Mouse (Mus musculus) forebrain, embryonic 15.5 days (tissue): ENCODE measurements at regions not wholly inside any gene's neighbourhood (a gene's known extent, or its start where the extent isn't known, plus 50 kb on each side); places are given as distances from the start of the nearest gene placed in this dataset.

ENCODE experiments used
- ATAC-seq: fragments of 200-750 bp; cut with Nextera tagmentation; replicated peaks from 2 replicates; pipeline ENCODE4 v1.8.0; 2017; ENCODE audit warnings: mild to moderate bottlenecking, moderate TSS enrichment, moderate library complexity
- H3K27ac ChIP-seq: fragments of 300-500 bp; sonication (generic); replicated peaks from 2 replicates; pipeline ENCODE4 v1.5.1; 2015; ENCODE audit warnings: mild to moderate bottlenecking, inconsistent platforms
- H3K27me3 ChIP-seq: fragments of 300-500 bp; sonication (generic); 2 replicates; pipeline ENCODE4 v1.6.1; 2015; ENCODE audit warnings: inconsistent platforms
- H3K36me3 ChIP-seq: fragments of 300-500 bp; sonication (generic); 2 replicates; pipeline ENCODE4 v1.6.1; 2015; ENCODE audit warnings: mild to moderate bottlenecking, inconsistent platforms
- H3K4me1 ChIP-seq: fragments of 300-500 bp; sonication (generic); 2 replicates; pipeline ENCODE4 v1.6.1; 2015; ENCODE audit warnings: inconsistent platforms
- H3K4me2 ChIP-seq: fragments of 300-500 bp; sonication (generic); replicated peaks from 2 replicates; pipeline ENCODE4 v1.6.1; 2015; ENCODE audit warnings: mild to moderate bottlenecking, inconsistent platforms
- H3K4me3 ChIP-seq: fragments of 300-500 bp; sonication (generic); 2 replicates; pipeline ENCODE4 v1.5.1; 2015; ENCODE audit warnings: mild to moderate bottlenecking, inconsistent platforms
- H3K9ac ChIP-seq: fragments of 300-500 bp; sonication (generic); replicated peaks from 2 replicates; pipeline ENCODE4 v1.6.1; 2015; ENCODE audit warnings: mild to moderate bottlenecking, inconsistent platforms
- H3K9me3 ChIP-seq: fragments of 300-500 bp; sonication (generic); 2 replicates; pipeline ENCODE4 v1.6.1; 2016; ENCODE audit warnings: inconsistent platforms
- WGBS: fragments of 180-500 bp; shearing (Covaris S2); methylation state at CpG from one replicate; pipeline ENCODE4 v1.1.7; 2015; ENCODE audit warnings: mixed read lengths; 5-methylcytosine and 5-hydroxymethylcytosine counted together

DNA sequence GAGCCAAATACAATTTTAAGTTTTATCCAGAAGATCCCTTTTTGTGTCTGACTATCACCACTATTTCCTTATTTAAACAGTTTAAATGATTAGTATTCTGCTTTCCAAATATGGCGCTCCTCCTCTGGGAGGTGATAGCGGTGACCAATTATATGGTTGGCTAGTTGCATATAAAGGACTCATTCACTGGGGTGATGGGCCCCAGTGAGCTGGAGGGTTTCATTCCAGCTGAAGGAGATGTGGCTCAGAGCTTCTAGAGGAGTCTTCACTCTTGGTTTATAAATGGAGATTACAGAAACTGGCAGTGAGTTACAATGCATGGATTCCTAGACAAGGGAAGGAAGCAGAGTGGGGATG lies 50.7 kb upstream of the Gm7361 start:
- Histone ChIP-seq H3K4me1 (peaks cover 8% of the 10 kb centered on the region), H3K27ac (no peak overlapping the region), H3K9me3 (no peaks in the 10 kb centered on the region), H3K4me3 (no peak overlapping the region), H3K9ac (no peak overlapping the region), H3K4me2 (no peak overlapping the region), H3K27me3 (no peaks in the 10 kb centered on the region), H3K36me3 (no peaks in the 10 kb centered on the region)
- ATAC-seq: no peak
- 7% methylated on average over 2 of the region's 2 CpGs for WGBS

DNA sequence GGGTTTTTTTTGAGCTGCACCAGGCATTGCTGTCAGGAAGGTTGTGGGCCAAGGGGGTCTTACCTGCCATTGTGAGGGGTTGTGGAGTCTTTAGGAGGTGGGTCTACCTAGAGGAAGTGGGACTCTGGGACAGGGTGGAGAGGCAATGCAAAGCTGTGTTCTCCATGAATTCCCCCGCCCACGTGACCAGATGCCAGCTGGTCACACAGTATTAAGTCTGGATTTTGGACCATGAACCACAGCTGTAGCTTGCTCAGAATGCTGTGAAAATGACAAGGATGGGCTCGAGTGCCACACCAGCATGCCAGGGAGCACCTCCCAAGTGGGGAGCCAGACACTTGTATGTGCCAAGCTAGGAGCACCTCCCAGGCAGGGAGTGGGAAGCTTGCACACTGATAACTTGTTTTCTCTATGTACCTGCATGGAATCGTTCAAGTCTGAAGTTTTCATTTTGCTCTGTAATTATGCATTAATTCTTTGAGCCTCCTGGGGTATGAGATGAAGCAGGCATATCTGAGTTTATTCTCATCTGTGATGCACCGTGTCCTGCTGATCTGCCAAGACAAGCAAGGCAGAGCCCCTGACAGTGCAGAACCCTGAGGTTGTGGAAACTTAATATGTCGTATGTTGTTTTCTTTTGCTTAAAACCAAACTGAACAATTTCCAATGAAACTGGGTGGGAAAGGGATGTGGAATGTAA lies 51.3 kb upstream of the Gm7361 start:
- Histone ChIP-seq H3K4me3 (no peak overlapping the region), H3K9me3 (no peaks in the 10 kb centered on the region), H3K27ac (no peak overlapping the region), H3K27me3 (no peaks in the 10 kb centered on the region), H3K4me2 (no peak overlapping the region), H3K4me1 (peaks cover 8% of the 10 kb centered on the region), H3K36me3 (no peaks in the 10 kb centered on the region), H3K9ac (no peak overlapping the region)
- ATAC-seq: no peak
- 63% methylated on average over 6 of the region's 6 CpGs for WGBS

DNA sequence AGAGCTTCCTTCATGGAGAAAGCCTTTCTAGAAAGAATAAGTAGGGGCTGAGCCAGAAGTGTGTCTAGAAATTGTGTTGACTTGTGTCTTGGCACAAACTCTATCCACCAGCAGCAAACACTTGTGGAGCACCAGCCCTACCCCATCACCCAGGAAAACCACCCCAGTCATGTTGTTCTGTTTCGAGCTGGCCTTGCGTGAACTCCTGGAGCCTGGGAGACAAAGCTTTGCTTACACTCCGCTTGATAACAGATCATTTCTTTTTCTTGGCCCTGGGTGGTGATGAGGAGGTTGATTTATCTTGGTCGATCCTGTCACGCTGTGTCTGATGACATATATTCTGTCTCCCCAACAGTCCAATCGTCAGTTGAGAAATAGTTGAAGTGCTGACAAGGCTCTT lies 55.0 kb upstream of the Gm7361 start:
- Histone ChIP-seq H3K36me3 (no peaks in the 10 kb centered on the region), H3K27ac (no peak overlapping the region), H3K9ac (no peak overlapping the region), H3K4me3 (no peak overlapping the region), H3K4me1 (peaks cover 4% of the 10 kb centered on the region; the same call in 1 of the 2 replicates), H3K4me2 (no peak overlapping the region), H3K27me3 (no peaks in the 10 kb centered on the region), H3K9me3 (no peaks in the 10 kb centered on the region)
- 90% methylated on average over 6 of the region's 6 CpGs for WGBS
- ATAC-seq: no peak

DNA sequence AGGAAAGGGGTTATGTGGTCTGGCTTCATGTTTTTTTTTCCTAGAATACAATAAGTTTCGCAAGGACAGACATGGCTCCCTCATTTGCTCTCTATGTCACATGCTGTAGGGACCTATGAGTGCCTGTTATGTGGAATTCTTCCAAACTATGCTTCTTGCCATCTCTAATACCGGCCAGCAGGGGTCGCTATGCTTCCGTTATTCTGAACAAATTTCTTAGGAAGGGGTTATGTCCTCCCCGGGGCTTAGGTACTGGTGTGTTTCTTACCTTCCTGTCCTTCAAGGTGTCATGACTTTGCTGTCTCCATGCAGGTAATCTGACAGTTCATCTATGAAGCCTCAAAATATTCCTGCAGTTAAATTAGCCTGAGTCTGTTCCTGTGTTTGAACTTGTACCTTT lies 68.1 kb upstream of the Gm7361 start:
- Histone ChIP-seq H3K9me3 (no peaks in the 10 kb centered on the region), H3K4me3 (no peak overlapping the region), H3K4me1 (no peaks in the 10 kb centered on the region), H3K9ac (no peak overlapping the region), H3K27me3 (no peaks in the 10 kb centered on the region), H3K27ac (no peak overlapping the region), H3K4me2 (no peak overlapping the region), H3K36me3 (no peaks in the 10 kb centered on the region)
- no peak for ATAC-seq
- 17% methylated on average over 5 of the region's 5 CpGs for WGBS

DNA sequence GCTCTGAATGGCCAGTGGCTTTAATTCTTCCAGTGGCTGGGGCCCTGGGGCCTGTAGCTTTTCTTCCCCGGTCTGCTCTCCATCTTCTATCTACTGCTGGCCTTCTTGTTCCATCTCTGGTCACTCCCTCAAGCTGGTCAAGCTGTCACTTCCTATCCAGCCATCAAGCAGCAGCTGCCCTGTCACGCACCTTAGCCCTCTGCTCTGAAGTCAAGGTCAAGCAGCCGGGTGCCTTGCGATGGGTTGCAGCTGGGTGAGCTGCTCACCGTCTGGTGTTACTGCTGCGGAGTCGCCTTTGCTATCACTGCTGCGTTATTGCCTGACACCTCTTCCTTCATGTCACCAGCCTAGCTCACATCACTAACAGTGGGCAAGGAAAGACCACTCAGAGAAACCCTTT lies 66.0 kb upstream of the Gm10220 start:
- Histone ChIP-seq H3K27me3 (no peaks in the 10 kb centered on the region), H3K4me1 (no peaks in the 10 kb centered on the region)
- 86% methylated on average over 8 of the region's 8 CpGs for WGBS

DNA sequence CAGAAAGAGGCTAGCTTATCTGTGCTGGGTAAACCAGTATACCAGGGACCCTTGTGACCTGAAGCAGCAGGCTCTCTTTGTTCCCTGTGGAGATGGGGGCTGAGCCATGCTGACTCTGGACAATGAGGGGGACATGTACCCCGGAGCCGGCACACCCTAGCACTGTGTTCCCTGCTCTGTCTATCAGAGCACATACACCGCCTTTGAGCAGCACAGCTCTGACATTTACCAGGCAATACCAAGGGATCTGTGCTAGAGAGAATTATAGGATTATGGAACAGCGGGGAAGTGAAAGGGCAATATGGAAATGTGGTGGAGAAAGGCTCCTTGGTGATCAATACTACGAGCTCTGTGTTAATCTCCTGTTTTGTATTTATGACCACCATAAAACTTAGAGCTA lies 64.2 kb upstream of the Gm10220 start:
- no peak for ATAC-seq
- no peak overlapping the region for H3K9ac ChIP-seq
- no peaks in the 10 kb centered on the region for H3K9me3 ChIP-seq
- H3K36me3 ChIP-seq: no peaks in the 10 kb centered on the region
- 14% methylated on average over 5 of the region's 5 CpGs for WGBS
- no peak overlapping the region for H3K27ac ChIP-seq
- no peaks in the 10 kb centered on the region for H3K27me3 ChIP-seq
- no peak overlapping the region for H3K4me2 ChIP-seq
- no peaks in the 10 kb centered on the region for H3K4me1 ChIP-seq
- no peak overlapping the region for H3K4me3 ChIP-seq

More for the DNA sequence above, 66.0 kb upstream of the Gm10220 start:
- H3K4me2 ChIP-seq: no peak overlapping the region
- H3K36me3 ChIP-seq: no peaks in the 10 kb centered on the region
- no peak overlapping the region for H3K9ac ChIP-seq
- no peak overlapping the region for H3K27ac ChIP-seq
- H3K9me3 ChIP-seq: no peaks in the 10 kb centered on the region
- no peak for ATAC-seq
- no peak overlapping the region for H3K4me3 ChIP-seq

DNA sequence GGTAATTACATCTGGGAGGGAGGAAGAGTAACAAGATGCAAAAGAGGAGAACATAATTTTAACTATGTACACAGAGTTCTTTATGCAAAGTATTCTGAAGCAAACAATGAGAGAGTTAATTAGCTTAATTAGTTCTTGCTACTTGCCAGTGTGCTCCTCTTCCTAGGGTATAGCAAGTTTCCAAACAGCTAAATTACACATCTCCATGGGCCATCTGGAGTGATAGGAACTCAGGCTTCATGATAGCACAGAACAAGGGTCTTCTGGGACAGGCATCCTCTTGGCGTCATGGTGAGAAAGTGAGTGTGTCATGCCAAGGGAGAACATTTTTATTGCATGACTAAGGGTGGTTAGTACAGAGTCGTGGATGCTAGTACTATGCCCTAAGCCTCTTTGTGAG lies 54.8 kb upstream of the Gm10220 start:
- Histone ChIP-seq H3K4me1 (no peaks in the 10 kb centered on the region), H3K9ac (no peak overlapping the region), H3K4me3 (no peak overlapping the region), H3K4me2 (no peak overlapping the region), H3K9me3 (no peaks in the 10 kb centered on the region), H3K27ac (no peak overlapping the region), H3K27me3 (no peaks in the 10 kb centered on the region), H3K36me3 (no peaks in the 10 kb centered on the region)
- 56% methylated on average over 2 of the region's 2 CpGs for WGBS
- peak; percentile 58; the same call in 1 of the 2 replicates for ATAC-seq

DNA sequence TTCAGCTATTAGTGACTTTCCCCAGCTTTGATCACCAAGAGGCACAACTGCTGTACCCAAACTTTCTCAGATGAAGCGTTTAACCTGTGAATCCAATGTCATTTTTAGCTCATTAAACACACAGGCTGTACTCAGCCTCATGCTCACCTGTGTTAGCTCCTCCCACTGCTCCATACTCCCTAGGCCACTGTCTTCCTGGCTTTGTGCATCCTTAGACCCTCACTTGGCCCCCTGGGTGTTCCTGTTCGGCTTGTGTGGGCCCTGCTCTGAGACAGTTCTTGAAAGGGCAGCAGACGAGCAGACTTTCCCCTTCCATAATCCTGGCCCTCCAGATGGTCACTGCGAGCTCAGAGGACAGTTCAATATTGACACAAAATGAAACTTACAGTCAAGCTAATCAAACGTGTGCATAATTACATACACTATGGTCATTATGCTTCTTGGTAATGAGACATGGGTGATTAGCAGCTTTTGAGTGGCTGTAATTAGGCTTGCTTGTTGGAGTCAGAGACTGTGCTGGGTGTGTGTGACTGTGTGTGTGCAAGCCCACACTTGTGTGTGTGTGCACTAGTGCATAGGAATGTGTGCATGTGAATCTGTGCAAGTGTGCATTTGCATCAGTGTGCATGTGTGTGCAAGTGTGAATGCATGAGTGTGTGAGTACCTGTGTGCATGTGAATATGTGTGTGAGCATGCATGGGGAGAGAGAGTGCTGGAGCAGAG lies 50.6 kb upstream of the Gm10220 start:
- no peaks in the 10 kb centered on the region for H3K27me3 ChIP-seq
- H3K4me1 ChIP-seq: no peaks in the 10 kb centered on the region
- WGBS: 31% methylated on average over 5 of the region's 5 CpGs
- no peak overlapping the region for H3K9ac ChIP-seq
- no peaks in the 10 kb centered on the region for H3K9me3 ChIP-seq
- no peak overlapping the region for H3K27ac ChIP-seq
- no peak overlapping the region for H3K4me3 ChIP-seq
- no peak overlapping the region for H3K4me2 ChIP-seq
- no peaks in the 10 kb centered on the region for H3K36me3 ChIP-seq
- no peak for ATAC-seq

DNA sequence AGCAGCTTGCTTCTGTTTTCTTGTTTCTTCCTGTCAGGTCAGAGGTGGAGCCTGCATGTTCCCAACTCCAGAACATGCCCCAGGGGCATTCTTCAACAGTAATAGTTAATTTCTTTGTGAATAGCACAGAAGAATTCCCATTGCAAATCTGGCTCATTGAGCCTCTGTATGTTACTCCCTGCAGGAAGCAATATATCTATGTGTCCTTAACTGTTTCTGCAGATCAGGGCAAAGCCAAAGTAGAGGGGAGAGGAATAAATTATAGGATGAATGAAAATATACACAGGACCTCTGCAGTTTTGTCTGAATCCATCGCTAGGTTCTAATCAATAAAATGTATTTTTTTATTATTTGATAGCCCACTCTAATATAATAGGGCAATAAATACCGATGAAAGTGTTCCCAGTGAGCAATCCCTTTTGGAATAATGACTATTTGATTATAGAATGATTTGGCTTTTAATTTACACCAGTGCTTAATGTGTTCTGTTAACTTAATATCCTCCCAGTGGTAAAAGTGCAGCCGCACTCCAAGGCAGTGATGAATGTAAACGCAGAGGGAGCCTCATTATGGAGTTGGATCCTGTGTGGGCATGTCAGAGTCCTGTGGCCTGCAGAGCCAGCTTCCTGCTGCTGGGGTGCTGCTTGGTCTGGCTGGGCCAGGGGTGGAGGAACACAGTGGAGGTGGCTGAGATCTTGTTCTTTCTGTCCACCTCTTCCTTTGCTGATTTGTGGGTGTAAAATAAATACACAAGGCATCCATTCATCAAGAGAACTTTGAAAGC lies 49.7 kb upstream of the Gm10220 start:
- no peaks in the 10 kb centered on the region for H3K9me3 ChIP-seq
- H3K9ac ChIP-seq: no peak overlapping the region
- no peaks in the 10 kb centered on the region for H3K27me3 ChIP-seq
- H3K4me3 ChIP-seq: no peak overlapping the region
- H3K4me2 ChIP-seq: no peak overlapping the region
- no peaks in the 10 kb centered on the region for H3K4me1 ChIP-seq
- ATAC-seq: no peak
- 71% methylated on average over 4 of the region's 4 CpGs for WGBS
- no peak overlapping the region for H3K27ac ChIP-seq
- H3K36me3 ChIP-seq: no peaks in the 10 kb centered on the region
